Mouse (Mus musculus): ENCODE data around the gene Psma5.
"Not testable (repeated sequence)": the region's sequence is repeated elsewhere in the genome, so short reads cannot be mapped to it uniquely, and the experiment has no call there.

Gene Psma5

DNA sequence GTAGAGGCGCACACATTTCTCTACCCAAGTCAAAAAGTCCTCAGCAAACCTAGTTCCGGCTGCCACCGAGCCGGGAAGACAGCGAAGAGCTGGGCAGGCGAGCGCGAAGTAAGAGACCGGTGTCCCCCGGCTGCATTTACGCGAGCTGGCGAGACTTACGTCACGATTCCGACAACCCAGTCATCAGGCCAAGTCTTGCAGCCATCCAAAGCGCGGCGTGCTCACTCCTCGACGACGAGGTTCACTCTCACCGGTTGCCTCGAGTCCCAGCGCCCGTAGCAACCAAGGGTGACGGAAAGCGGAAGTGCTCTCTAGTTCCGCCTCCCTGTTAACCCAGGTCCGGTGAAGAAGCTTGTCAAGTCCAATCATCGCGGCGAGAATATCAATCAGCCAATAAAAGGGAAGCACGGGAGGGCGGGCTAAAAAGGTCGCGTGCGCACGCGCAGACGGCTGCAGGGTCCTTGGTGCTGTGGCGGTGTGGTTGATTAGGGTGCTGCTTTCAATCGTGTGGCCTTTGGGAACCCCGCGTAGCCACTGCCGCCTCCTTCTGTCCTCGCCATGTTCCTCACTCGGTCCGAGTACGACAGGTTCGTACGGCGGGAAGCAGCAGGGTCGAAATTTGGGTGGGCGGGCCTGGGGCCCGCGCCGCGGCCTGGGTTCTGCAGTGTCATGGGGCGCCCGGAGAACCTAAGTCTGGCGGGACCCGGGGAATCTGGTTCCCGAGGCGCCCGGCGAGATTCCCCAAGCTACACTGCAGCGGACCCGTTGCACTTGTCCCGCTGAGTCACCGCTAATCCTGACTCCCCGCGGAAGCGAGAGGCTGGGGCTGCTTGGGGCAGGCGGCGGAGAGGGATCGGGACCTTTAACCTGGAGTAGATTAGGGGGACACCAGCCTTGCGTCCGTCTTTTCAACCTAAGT lies at the start of gene Psma5:
Gene Psma5, plus strand, starts transcription at position 208 of the 919 bp plus-strand sequence.
- peak; percentile 100 for DNase-seq (ENCODE audit: low read depth, low spot score)

DNA sequence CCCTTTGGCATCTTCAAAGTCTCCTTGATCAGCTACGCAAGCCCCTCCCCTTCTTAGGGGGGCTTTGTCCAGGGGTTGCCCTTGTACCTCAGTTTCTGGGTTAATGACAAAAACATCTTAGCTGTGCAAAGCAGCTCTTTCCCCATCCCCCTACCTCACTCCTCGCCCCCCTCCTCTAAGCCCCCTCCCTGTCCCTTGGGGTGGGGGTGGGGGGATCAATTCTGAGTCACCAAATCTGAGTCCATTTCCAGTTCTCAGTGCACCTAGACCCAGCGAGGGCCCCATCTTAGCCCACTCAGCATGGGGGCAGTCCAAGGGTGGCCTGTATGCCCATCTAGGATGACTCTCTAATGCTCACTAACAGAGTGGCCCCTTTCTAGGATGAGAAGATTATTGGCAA lies 47.7 kb upstream of the Psma5 start:
- DNase-seq (ENCODE audit: low read depth, low spot score) = no peak

DNA sequence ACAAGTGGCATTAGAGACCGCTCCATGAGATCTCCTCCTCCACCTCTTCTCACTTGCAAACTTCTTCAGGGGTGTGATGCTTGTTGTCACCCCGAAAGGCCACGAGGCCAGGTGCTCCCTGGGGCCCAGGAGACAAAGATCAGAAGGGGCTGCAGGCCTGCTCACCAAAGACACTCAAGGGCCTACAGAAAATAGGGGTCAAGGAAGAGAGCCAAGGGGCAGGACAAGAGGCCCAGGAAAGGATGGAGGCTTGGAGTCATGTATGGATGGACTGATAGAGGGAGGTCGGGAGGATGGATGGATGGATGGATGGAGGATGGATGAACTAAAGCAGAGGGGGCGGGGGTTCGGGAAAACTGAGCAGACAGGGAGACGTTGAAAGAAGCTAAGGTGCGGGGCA lies 47.2 kb upstream of the Psma5 start:
- no peak for DNase-seq (ENCODE audit: low read depth, low spot score)

DNA sequence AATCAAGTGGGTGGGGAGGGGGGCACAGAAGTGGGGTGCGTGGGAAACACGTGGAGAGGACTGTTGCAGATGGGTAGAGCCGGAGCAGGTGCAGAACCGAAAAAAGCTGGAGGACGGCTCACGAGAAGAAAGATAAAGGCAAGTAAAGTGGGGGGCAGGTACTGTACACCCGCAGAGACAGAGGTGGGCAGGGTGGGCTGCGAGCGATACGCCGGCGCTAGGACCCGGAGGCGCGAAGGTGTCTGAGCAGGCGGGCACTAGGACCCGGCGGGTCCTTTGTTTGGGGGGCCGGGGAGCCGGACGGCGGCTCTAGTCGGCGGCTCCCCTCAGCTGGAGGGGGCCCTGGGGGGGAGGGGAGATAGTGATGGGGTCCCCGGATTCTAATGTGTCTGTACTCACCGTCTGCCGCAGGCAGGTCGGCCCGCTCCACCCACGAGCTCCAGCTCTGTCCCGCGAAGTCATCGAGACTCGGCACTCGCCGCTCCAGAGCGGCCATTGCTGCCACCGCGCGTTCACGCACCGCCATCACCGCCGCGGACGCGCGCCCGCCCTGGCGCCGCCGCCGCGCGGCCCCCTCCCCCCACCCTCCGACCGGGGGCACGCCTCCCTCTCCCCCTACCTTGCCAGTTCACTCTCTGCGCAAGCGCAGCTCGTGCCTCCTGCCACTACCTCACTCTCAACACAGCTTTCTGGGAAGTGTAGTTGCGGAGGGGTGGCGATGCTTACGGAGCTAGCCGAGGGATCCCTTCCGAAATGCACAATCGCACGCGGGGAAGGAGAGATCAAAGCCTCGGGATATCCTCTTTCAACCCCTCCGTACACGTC lies 46.6 kb upstream of the Psma5 start:
- DNase-seq (ENCODE audit: low read depth, low spot score) = peak; percentile 99

DNA sequence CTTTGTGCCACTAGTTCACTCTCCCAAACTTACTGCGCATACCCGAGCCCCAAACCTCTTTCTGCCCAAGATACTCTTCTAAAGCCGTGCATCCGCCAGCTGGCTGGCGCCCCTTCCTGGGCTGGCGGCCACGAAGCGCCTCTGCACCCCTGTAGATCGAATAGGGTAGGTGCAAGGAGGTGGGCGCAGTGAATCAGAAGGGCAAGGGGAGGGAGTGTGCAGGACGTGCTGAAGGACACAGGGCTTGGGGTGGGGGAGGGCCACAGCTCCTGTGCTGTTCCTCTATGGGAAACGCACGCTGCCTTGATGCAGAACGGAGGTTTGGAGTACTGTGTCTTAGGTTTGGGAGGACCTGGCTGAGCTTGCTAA lies 46.0 kb upstream of the Psma5 start, which contains the start of gene Atxn7l2:
Gene Atxn7l2, minus strand, starts transcription at position 164 of the 369 bp plus-strand sequence.
- no peak for DNase-seq (ENCODE audit: low read depth, low spot score)

DNA sequence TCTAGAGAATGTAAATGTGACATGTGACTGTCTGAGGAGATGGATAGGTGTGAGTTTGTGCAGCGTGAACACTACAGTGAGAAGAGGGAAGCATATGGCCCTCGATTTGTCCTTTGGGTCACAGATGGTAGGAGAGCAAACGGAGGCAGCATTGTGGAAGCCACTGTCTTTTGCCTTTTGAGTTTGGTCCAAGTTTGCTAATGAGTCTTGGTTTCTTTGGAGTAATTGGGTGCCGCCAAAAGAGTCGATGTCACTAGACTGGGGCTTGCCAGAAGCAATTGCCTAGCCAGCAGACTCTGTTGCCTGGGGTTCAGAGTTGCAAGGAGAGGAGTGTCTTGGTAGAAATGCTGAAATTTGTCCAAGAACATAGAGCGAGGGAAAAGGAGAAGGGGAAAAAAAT lies 44.9 kb upstream of the Psma5 start:
- DNase-seq (ENCODE audit: low read depth, low spot score) = no peak

DNA sequence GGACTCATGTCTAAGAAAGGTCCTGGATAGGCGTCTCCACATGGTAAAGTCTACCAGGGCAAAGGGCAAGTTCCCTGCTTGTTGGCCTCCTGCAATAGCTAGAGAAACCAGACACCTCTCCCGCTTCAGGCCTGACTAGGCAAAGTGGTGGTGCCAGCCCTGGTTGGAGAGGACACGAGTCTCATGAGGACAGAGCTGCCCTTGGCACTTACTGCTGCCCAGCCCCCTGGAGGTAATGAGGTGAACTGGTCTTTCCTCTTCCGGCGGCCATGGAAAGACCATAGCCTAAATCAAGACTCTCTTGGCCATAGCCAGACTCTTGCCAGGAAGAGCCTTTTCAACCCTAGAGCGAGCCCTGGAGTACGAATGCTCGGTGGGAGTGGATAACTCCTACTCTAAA lies 44.3 kb upstream of the Psma5 start:
- DNase-seq (ENCODE audit: low read depth, low spot score) = peak; percentile 25

DNA sequence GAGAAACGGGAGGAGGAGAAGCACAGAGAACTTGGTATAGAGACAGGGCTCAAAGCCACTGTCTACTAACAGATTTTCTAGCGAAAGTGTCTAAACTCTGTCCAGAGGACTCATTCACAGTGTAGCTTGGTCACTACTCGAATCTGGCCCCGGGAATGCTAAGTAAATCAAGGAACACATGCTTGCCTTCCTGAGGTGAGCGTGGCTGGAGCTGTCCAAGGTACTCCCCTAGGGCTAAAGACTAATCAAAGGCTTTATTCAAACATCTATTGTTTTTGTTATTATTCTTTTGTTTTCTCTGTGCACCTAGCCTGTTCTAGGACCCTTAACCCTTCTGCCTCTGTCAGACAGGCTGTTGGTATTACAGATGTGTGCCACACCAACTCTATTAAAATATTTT lies 42.0 kb upstream of the Psma5 start:
- peak; percentile 66 for DNase-seq (ENCODE audit: low read depth, low spot score)

DNA sequence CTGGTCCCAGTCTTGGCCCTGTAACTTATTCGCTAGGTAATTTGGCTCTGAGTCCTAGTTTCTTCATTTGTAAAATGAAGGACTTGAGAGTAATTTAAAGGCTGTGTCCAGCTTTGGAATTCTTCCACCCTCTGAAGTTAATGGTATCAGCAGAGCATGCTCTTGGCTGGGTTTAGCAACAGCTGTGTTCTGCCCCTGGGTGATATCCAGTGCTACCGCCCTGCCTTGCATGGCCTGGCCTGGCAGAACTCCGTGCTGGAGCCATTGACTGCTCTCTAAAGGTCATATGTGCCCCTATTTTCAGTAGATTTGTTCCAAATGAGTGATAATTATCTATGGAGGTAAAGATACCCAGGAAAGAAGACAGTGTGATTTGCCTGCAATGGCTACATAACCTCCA lies 36.1 kb upstream of the Psma5 start:
- DNase-seq (ENCODE audit: low read depth, low spot score) = no peak

DNA sequence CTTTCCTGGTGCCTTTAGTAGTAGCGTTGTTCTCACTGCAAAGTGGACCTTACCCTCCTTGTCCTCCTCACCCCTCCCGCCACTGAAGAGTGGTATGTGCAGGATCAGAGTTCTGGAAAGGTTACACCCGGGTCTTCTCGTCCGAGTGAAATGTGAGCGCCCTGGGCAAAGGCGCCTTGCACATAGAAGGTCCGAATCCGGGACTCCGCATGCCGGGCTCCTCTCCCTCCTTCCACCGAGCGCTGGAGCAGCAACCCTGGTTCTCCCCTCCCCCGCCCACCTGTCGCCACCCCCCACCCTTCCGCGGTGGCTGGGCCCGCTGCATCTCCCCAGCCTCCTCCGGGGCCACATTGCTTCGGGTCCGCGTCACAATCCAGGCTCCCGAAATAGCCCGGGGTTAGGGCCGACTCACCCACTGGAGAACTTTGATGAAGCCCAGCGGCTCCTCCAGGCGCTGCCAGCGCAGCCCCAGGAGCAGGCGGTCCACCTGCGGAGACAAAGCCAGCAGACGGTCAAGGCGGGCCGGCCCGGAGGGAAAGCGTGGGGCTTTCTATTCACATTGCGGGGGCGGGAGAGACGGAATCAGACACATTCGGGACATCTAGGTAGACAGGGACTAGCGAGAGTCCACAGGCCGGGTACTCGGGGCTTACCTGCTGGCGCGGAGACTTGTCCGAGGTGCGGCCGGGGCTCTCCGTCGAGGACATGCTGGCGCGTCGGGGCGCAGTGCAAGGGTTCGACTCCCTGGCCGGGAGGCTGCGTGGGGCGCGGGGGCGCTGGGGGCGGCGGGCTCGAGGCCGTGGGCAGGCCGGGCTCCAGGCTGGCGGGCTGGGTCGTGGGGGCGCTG lies 30.8 kb upstream of the Psma5 start:
- DNase-seq (ENCODE audit: low read depth, low spot score) = peak; percentile 36

DNA sequence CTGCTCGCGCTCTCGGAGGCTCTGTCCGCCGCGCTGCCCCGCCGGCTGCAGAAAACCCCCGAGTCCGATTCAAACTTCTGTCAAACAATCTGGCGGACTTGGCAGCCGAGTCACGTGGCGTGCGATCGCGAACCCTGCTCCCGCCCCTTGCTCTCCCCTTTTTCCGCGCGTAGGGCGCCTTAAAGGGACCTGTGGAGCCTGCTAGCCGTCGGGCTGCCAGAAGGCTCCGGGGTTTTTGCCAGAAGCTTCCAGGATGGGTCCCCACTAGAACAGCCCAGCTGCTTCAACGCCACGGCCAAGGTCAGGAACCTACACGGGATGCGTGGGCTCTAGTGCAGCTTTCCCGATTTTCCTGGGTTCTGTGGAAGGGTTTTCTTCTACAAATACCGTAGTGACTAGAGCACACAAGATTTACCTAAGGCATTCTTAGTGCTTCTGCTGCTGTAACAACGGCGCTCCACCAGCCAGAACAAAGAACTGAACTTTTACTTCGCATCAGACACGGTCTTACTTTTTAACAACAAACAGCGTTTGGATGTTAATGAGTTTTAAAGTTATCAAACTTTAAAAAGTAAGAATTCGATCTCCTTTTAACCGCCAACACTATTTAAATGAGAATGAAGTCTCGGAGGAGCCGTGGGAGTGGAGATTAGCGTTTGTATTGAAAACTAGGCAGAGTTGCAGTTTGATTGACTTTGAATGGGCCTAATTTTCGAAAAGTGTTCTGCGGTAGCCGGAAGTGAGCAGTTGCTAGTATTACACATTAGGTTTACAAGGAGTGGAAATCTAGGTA lies 30.0 kb upstream of the Psma5 start, which contains the start of gene Sypl2:
Gene Sypl2, minus strand, starts transcription at position 91 of the 793 bp plus-strand sequence.
- DNase-seq (ENCODE audit: low read depth, low spot score) = peak; percentile 85

DNA sequence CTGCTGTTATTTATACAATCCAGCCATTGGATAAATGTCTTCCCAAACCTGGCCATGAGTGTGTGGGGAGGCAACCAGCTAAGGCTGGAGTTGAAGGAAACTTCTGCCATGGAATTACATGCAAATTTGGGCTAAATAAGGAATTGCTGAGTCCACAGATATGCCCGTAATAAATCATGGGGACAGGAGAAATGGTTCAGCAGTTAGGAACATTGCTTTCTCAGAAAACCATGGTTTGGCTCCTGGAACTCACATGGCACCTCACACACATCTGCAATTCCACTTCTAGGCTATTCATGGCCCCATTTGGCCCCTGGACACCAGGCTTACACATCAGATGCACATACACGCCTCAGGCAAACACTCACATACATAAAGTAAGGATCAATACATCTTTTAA lies 29.2 kb upstream of the Psma5 start:
- no peak for DNase-seq (ENCODE audit: low read depth, low spot score)

DNA sequence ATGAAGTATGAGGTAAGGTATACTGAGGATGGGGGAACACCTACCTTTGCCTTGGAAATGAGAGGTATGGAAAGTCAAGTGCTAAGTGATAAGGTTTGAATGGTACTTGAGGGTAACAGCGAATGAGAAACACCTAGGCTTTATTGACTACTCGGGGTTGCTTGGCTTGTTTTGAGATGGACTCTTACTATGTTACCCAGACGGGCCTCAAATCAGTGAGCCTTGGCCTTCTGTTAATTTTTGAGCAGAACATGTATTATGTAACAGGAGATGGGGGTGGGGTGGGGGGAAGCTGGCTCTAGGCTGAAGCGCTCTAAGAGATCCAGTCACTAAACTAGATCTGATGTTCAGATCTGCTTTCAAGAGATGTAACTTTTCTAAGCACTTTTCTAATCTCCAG lies 25.1 kb upstream of the Psma5 start:
- no peak for DNase-seq (ENCODE audit: low read depth, low spot score)

DNA sequence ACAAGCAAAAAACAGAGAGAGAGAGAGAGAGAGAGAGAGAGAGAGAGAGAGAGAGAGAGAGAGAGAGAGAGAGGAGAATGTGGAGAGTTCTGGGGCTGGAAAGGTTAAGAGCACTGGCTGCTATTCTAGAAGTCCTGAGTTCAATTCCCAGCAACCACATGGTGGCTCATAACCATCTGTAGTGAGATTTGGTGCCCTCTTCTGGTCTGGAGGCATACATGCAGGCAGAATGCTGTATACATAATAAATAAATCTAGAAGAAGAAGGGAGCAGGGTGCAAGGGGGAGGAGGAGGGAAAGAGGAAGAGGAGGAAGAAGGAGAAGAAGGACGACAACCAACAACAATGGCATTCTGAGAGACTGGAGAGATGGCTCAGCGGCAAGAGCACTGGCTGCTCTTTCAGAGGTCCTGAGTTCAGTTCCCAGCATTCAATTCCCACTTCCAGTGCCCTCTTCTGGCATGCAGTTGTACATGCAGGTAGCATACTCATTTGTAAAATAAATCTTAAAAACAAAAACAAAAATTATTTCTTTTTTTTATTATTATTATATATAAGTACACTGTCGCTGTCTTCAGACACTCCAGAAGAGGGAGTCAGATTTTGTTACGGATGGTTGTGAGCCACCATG lies 19.1 kb upstream of the Psma5 start:
- DNase-seq (ENCODE audit: low read depth, low spot score) = peak; percentile 73

DNA sequence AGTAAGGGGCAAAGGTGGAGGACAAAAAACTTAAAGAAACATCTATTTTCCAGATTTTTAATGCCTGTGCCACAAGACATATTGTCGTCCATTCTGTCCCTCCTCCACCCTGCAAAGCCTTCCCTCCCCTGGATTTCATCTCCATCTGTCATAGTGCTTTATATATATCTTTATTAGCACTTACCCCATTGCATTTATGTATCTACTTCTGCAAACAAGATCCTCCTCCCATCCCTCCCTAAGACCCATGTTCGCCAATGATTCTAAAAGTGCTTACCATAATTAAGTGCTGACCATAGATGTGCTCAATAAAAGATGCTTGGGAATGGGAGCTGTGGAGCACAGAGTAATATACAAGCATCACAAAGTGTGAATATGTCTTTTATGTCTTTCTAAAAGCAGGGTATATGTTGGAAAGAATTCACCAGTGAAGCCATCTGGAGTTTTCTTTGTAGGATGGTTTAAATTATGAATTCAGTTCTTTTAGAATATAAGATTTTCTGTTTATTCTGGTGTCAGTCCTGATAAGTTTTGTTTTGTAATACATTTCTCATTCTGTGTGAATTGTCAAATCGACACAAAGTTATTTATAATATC lies 15.4 kb upstream of the Psma5 start:
- no peak for DNase-seq (ENCODE audit: low read depth, low spot score)

DNA sequence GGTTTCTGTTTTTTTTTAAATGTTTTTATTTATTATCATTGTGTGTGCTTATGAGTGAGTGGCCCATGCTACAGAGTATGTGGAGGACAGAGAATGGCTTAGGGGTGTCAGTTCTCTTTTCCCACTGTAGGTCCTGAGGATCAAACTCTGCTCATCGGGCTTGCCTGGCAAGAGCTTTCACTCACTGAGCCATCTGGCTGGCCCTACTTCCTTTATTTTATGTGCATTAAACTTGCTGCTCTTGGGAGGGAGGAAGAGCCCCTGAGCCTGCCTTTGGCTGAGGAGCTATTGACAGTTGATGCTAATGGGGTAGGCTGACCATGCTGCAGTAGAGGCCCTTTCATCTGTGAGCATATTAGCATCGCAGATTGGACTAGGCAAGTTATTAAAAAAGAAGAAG lies 9.9 kb upstream of the Psma5 start:
- no peak for DNase-seq (ENCODE audit: low read depth, low spot score)

DNA sequence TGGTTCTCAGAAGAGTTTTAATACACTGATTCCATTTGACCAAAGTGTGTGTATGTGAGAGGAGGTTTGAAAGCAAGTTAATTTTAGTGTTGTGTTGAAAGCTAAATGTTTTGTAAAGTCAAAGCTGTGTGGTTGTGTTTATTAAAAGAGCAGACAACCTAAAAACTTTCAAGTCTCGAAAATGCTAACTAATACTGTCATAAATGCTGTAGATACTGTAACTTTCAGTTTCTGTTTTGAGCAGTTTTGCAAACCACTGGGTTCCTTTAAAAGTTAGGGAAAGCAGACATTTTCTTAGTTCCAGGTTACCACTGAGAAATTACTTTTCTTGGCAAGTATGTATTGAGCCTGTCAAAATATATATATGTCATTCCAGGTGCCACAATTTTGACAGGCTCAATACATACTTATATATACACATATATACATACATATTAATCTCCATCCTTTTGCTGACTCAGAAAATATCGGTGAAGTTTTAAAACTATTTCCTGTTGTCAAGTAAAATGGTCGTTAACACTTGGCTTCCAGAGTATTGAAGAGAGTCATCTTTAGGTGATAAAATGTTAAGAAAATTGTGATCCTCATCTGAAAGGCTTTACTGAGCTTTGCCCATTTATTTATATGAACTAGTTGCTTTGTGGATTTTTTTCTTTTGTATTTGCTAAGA lies 1.2 kb downstream of the Psma5 start:
- DNase-seq (ENCODE audit: low read depth, low spot score) = no peak

DNA sequence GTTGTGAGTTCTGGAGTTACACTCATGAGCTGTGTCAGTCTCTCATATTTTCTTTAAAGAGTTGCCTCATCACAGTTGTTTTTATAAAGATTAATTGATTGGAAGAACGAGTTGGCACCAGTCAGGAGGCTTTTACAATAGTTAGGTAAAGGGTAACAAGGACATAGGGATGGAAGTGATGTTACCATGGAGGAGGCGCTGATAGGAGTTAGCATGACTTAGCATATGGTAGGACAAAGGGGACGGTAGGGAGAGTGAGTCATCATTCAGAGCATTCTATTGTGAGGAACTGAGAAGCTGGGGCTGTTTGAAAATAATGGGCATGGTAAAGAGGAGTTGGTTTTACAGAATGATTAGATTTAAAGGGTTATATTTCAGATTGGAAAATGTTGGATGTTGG lies 2.6 kb downstream of the Psma5 start:
- peak; percentile 54 for DNase-seq (ENCODE audit: low read depth, low spot score)

DNA sequence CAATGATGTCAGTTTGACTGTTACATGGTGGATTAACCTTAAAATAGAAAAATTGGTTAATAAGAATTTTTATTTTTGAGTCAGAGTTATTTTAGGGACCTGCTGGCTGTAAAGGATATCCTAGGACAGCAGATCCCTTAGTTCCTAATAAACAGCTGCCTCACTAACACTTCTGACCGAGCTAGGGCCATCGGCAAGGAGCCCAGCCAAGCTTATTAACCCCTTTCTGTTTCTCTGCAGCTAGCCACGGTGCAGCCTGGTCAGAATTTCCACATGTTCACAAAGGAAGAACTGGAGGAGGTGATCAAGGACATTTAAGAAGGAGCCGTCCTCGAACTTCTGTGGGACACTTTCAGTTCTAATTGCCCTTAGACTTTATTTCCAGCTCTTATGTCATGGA lies 22.8 kb downstream of the Psma5 start:
- DNase-seq (ENCODE audit: low read depth, low spot score) = not testable (repeated sequence)

Measured in R1 (cell line).